Mouse (Mus musculus) heart, postnatal 0 days (tissue): ENCODE measurements around the gene Gm20605.

Experiments used
- CTCF ChIP-seq: IDR thresholded peaks from 2 replicates; pipeline ENCODE4 v1.5.1; 2016; ENCODE audit warnings: antibody characterized with exemption, control low read depth, low read depth
- EP300 ChIP-seq: IDR thresholded peaks from 2 replicates; pipeline ENCODE4 v1.6.1; 2016; ENCODE audit warnings: antibody characterized with exemption, low read depth

GRCm38 (mm10) chr5:137668971-137669370, 40.0 kb downstream of the Gm20605 start:
- TF ChIP-seq EP300 (no peak), CTCF (no peak)
